Mouse (Mus musculus): Measurements from ENCODE around the gene Creld1. TPM values are rescaled to one million over a fixed set of nuclear protein-coding genes. Genes with fewer than 3 reads are reported as not detected.

Gene Creld1
- polyA plus RNA-seq, 1 experiment: 64.3 TPM

GRCm38 (mm10) chr6:113505689-113506088, 22.6 kb downstream of the Creld1 start:
- no peak for DNase-seq (ENCODE audit: extremely low spot score in 1 of 2, low spot score in 1 of 2)

- DNase-seq (ENCODE audit: extremely low spot score in 1 of 2, low spot score in 1 of 2): no peak
Observed at GRCm38 (mm10) chr6:113507130-113507529, 24.0 kb downstream of the Creld1 start.

GRCm38 (mm10) chr6:113508272-113508946, 25.3 kb downstream of the Creld1 start:
- DNase-seq (ENCODE audit: extremely low spot score in 1 of 2, low spot score in 1 of 2): no peak

GRCm38 (mm10) chr6:113508947-113509280, 25.8 kb downstream of the Creld1 start:
- no peak for DNase-seq (ENCODE audit: extremely low spot score in 1 of 2, low spot score in 1 of 2)

GRCm38 (mm10) chr6:113513944-113514343, 30.8 kb downstream of the Creld1 start:
- DNase-seq (ENCODE audit: extremely low spot score in 1 of 2, low spot score in 1 of 2): no peak

GRCm38 (mm10) chr6:113514600-113514999, 31.5 kb downstream of the Creld1 start:
- DNase-seq (ENCODE audit: extremely low spot score in 1 of 2, low spot score in 1 of 2): no peak

GRCm38 (mm10) chr6:113517434-113518080, 34.5 kb downstream of the Creld1 start:
- no peak for DNase-seq (ENCODE audit: extremely low spot score in 1 of 2, low spot score in 1 of 2)

- DNase-seq (ENCODE audit: extremely low spot score in 1 of 2, low spot score in 1 of 2): no peak
Observed at GRCm38 (mm10) chr6:113522310-113522709, 39.2 kb downstream of the Creld1 start.

GRCm38 (mm10) chr6:113523420-113523819, 40.3 kb downstream of the Creld1 start:
- DNase-seq (ENCODE audit: extremely low spot score in 1 of 2, low spot score in 1 of 2): peak in 1 of 2 experiments; percentile 74

- DNase-seq (ENCODE audit: extremely low spot score in 1 of 2, low spot score in 1 of 2): peak; percentile 74 to 97
Observed at GRCm38 (mm10) chr6:113530932-113531839, 48.1 kb downstream of the Creld1 start, which contains the start of the genes Emc3 and Fancd2. Gene Emc3, minus strand, starts transcription at chr6:113531652. Gene Fancd2, plus strand, starts transcription at chr6:113531682.

GRCm38 (mm10) chr6:113531840-113532404, 48.8 kb downstream of the Creld1 start:
- DNase-seq (ENCODE audit: extremely low spot score in 1 of 2, low spot score in 1 of 2): no peak

GRCm38 (mm10) chr6:113534886-113535285, 51.8 kb downstream of the Creld1 start:
- DNase-seq (ENCODE audit: extremely low spot score in 1 of 2, low spot score in 1 of 2): no peak

- no peak for DNase-seq (ENCODE audit: extremely low spot score in 1 of 2, low spot score in 1 of 2)
Observed at GRCm38 (mm10) chr6:113541610-113542009, 58.5 kb downstream of the Creld1 start.

Other genes with a start within 250 kb of the Creld1 start
- gene Mtmr14, start 245.5 kb upstream of the Creld1 start, polyA plus RNA-seq (2012; rRNA removed): 21.7 and 23.9 TPM in 2 replicates
- gene Cpne9, start 201.0 kb upstream of the Creld1 start, polyA plus RNA-seq (2012; rRNA removed): 70.1 and 97.8 TPM in 2 replicates
- gene Brpf1, start 176.2 kb upstream of the Creld1 start, polyA plus RNA-seq (2012; rRNA removed): 24.8 and 27.3 TPM in 2 replicates
- 10.4 and 11.8 TPM in 2 replicates for gene Ogg1, start 156.3 kb upstream of the Creld1 start, polyA plus RNA-seq (2012; rRNA removed)
- 151 and 173 TPM in 2 replicates for gene Camk1, start 139.3 kb upstream of the Creld1 start, polyA plus RNA-seq (2012; rRNA removed)
- gene Tada3, start 105.4 kb upstream of the Creld1 start, polyA plus RNA-seq (2012; rRNA removed): 54.4 and 61.7 TPM in 2 replicates
- 157 and 168 TPM in 2 replicates for gene Arpc4, start 105.2 kb upstream of the Creld1 start, polyA plus RNA-seq (2012; rRNA removed)
- gene Ttll3, start 94.0 kb upstream of the Creld1 start, polyA plus RNA-seq (2012; rRNA removed): 22.1 and 22.6 TPM in 2 replicates
- gene Rpusd3, start 64.0 kb upstream of the Creld1 start, polyA plus RNA-seq (2012; rRNA removed): 30.1 and 37.7 TPM in 2 replicates
- gene Cidec, start 47.5 kb upstream of the Creld1 start, polyA plus RNA-seq (2012; rRNA removed): 0.18 and 0.29 TPM in 2 replicates
- 52.3 and 55.4 TPM in 2 replicates for gene Jagn1, start 40.7 kb upstream of the Creld1 start, polyA plus RNA-seq (2012; rRNA removed)
- gene Il17re, start 24.8 kb upstream of the Creld1 start, polyA plus RNA-seq (2012; rRNA removed): 0.27 and 0.36 TPM in 2 replicates
- 6.6 and 7.4 TPM in 2 replicates for gene Il17rc, start 11.9 kb upstream of the Creld1 start, polyA plus RNA-seq (2012; rRNA removed)
- gene Prrt3, start 18.6 kb downstream of the Creld1 start, polyA plus RNA-seq (2012; rRNA removed): 30.2 and 31.0 TPM in 2 replicates
- 82.0 and 83.3 TPM in 2 replicates for gene Emc3, start 48.4 kb downstream of the Creld1 start, polyA plus RNA-seq (2012; rRNA removed)
- gene Fancd2, start 48.4 kb downstream of the Creld1 start, polyA plus RNA-seq (2012; rRNA removed): 3.0 and 4.3 TPM in 2 replicates
- 0.18 TPM in 1 of 2 replicates, not detected in the other for gene Fancd2os, start 117.4 kb downstream of the Creld1 start, polyA plus RNA-seq (2012; rRNA removed)
- 371 and 428 TPM in 2 replicates for gene Brk1, start 121.5 kb downstream of the Creld1 start, polyA plus RNA-seq (2012; rRNA removed)
- 49.0 and 51.4 TPM in 2 replicates for gene Vhl, start 140.7 kb downstream of the Creld1 start, polyA plus RNA-seq (2012; rRNA removed)
- gene Irak2, start 155.2 kb downstream of the Creld1 start, polyA plus RNA-seq (2012; rRNA removed): 31.3 and 34.9 TPM in 2 replicates
- gene Tatdn2, start 213.8 kb downstream of the Creld1 start, polyA plus RNA-seq (2012; rRNA removed): 29.3 and 29.9 TPM in 2 replicates
- gene Ghrl, start 236.6 kb downstream of the Creld1 start, polyA plus RNA-seq (2012; rRNA removed): 0.23 and 0.30 TPM in 2 replicates

Data from frontal cortex, adult 2 months (tissue).